Mouse (Mus musculus) liver, embryonic 15.5 days (tissue): ENCODE data around the gene Msi2. TPM values are rescaled to one million over a fixed set of nuclear protein-coding genes. Genes with fewer than 3 reads are reported as not detected.

Experiments
- ATAC-seq: fragments of 200-750 bp; cut with Nextera tagmentation; 2 replicates; pipeline ENCODE4 v1.8.0; 2017; ENCODE audit warnings: moderate number of reproducible peaks, mild to moderate bottlenecking, moderate library complexity; ENCODE audit not compliant: insufficient read depth
- H3K27ac ChIP-seq: fragments of 300-500 bp; sonication (generic); replicated peaks from 2 replicates; pipeline ENCODE4 v1.5.1; 2015; ENCODE audit warnings: mild to moderate bottlenecking, inconsistent platforms
- H3K27me3 ChIP-seq: fragments of 300-500 bp; sonication (generic); 2 replicates; pipeline ENCODE4 v1.6.1; 2015; ENCODE audit warnings: mild to moderate bottlenecking, inconsistent platforms
- H3K36me3 ChIP-seq: fragments of 300-500 bp; sonication (generic); replicated peaks from 2 replicates; pipeline ENCODE4 v1.6.1; 2015; ENCODE audit warnings: moderate library complexity, mild to moderate bottlenecking, inconsistent platforms
- H3K4me1 ChIP-seq: fragments of 300-500 bp; sonication (generic); replicated peaks from 2 replicates; pipeline ENCODE4 v1.6.1; 2015; ENCODE audit warnings: inconsistent platforms
- H3K4me2 ChIP-seq: fragments of 300-500 bp; sonication (generic); 2 replicates; pipeline ENCODE4 v1.6.1; 2015; ENCODE audit warnings: moderate library complexity, mild to moderate bottlenecking, inconsistent platforms
- H3K4me3 ChIP-seq: fragments of 300-500 bp; sonication (generic); replicated peaks from 2 replicates; pipeline ENCODE4 v1.5.1; 2015; ENCODE audit warnings: mild to moderate bottlenecking, inconsistent platforms
- H3K9ac ChIP-seq: fragments of 300-500 bp; sonication (generic); 2 replicates; pipeline ENCODE4 v1.6.1; 2015; ENCODE audit warnings: moderate library complexity, mild to moderate bottlenecking, inconsistent platforms
- H3K9me3 ChIP-seq: fragments of 300-500 bp; sonication (generic); replicated peaks from 2 replicates; pipeline ENCODE4 v1.6.1; 2016; ENCODE audit warnings: inconsistent platforms
- WGBS: fragments of 180-500 bp; shearing (Covaris S2); methylation state at CpG from one replicate; pipeline ENCODE4 v1.1.7; 2015; ENCODE audit warnings: mixed read lengths; ENCODE audit not compliant: insufficient replicate concordance; 5-methylcytosine and 5-hydroxymethylcytosine counted together
- polyA plus RNA-seq: library from polyadenylated mRNA; unstranded; fragments of >200 nt; fragmentation: Nextera tagmentation; extraction: Ambion mirVana; gene quantifications from 2 replicates; pipeline ENCODE4 v1.2.1, GENCODE M21; 2015

Gene Msi2
- polyA plus RNA-seq: 2.9 and 3.1 TPM in 2 replicates

DNA sequence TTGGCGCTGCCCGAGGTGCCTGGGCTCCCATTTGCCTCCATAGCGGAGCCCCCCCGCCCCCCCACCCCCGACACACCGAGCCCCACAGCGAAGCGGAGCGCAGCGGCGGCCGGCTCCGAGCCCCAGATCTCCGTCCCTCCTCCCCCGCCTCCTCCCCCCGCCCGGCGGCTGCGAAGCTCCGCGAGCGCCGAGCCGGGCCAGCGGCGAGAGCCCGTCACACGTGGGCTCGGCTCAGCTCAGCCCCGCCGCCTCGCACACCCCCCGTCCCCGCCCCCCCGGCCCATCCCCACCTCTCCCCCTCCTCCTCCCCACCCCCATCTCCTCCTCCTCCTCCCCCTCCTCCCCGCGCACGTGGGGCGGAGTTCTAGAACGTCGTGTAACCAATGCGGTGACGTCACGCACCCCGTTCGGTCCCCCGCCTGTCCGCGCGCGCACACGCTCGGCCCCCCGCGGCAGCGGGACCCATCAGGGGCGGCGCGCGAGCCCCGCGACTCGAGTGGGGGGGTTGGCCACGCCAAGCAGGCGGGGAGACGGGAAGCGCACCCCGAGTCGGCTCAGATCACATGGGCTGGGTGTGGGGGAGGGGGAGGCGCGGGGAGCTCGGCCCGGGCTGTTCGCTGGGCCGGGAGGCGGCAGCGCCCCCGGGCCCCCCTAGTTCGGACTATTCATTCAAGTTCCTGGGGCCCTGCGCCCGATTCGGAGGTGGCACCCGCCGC lies at the start of gene Msi2:
Gene Msi2 (minus strand): TSS at position 464 of the 716 bp plus-strand sequence.
- peak within 1 kb of the TSS; percentile 100 for H3K4me2 ChIP-seq
- peak within 1 kb of the TSS; percentile 95 for H3K9ac ChIP-seq
- H3K9me3 ChIP-seq: no peaks in the 10 kb centered on the region
- H3K4me1 ChIP-seq: peaks cover 47% of the 10 kb centered on the region
- ATAC-seq: peak; percentile 76
- peak within 1 kb of the TSS; percentile 92 for H3K27ac ChIP-seq
- H3K36me3 ChIP-seq: no peaks in the 10 kb centered on the region
- 1% methylated on average over 54 of the region's 84 CpGs for WGBS
- peak within 1 kb of the TSS; percentile 95 for H3K4me3 ChIP-seq
- no peaks in the 10 kb centered on the region for H3K27me3 ChIP-seq

DNA sequence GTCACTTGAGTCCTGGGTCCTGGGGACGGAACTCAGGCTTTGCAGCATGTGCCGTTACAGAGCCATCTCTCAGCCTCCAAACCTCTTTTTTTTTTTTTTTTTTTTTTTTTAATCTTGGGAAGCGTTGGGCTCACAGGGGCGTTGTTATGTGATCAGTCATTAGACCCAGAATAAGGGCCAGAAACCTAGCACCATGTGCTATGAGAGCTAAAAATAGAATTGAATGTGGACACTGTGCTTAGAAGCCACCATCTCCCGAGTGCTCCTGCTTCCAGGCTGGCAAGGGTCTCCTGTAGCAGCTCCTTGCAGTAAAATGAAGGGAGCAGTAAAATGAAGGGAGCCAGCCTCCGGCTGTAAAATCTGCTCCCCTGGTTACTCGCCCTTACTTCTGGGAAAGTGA lies 47.3 kb upstream of the Msi2 start:
- WGBS: 45% methylated on average over 7 of the region's 7 CpGs
- H3K9ac ChIP-seq: no peak overlapping the region
- no peaks in the 10 kb centered on the region for H3K4me1 ChIP-seq
- ATAC-seq: no peak
- no peaks in the 10 kb centered on the region for H3K36me3 ChIP-seq
- no peak overlapping the region for H3K27ac ChIP-seq
- no peak overlapping the region for H3K4me3 ChIP-seq
- no peak overlapping the region for H3K4me2 ChIP-seq
- H3K9me3 ChIP-seq: no peaks in the 10 kb centered on the region
- H3K27me3 ChIP-seq: no peaks in the 10 kb centered on the region

- H3K27ac ChIP-seq: no peak overlapping the region
- H3K4me3 ChIP-seq: no peak overlapping the region
- no peaks in the 10 kb centered on the region for H3K36me3 ChIP-seq
- H3K4me1 ChIP-seq: no peaks in the 10 kb centered on the region
- H3K27me3 ChIP-seq: no peaks in the 10 kb centered on the region
- WGBS: 79% methylated on average over 13 of the region's 13 CpGs
- H3K9me3 ChIP-seq: no peaks in the 10 kb centered on the region
- H3K9ac ChIP-seq: no peak overlapping the region
- no peak overlapping the region for H3K4me2 ChIP-seq
- ATAC-seq: no peak
Observed at GRCm38 (mm10) chr11:88763371-88763770, 45.1 kb upstream of the Msi2 start.

GRCm38 (mm10) chr11:88759501-88759900 lies 41.2 kb upstream of the Msi2 start:
- Histone ChIP-seq H3K4me2 (no peak overlapping the region), H3K27me3 (no peaks in the 10 kb centered on the region), H3K4me1 (no peaks in the 10 kb centered on the region), H3K27ac (no peak overlapping the region), H3K36me3 (no peaks in the 10 kb centered on the region), H3K9ac (no peak overlapping the region), H3K9me3 (no peaks in the 10 kb centered on the region), H3K4me3 (no peak overlapping the region)
- no peak for ATAC-seq
- 76% methylated on average over 8 of the region's 8 CpGs for WGBS

DNA sequence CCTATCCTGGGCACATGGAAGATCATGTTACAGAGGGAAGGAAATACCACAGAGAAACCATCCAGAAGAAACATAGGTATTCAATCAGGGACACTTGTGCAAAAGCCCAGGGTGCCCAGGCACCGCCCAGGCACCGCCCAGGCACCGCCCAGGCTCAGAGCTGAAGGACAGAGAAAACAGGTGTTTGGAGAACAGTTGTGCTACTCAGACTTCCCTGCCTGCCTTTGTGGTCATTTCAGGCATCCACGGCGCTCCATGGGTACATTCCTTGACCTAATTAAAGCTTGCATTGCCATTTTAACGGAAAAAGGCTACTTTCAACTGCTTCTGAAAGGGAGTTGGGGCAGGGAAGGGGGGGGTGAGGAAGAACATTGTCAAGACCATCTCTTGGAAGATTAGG lies 40.1 kb upstream of the Msi2 start:
- no peak overlapping the region for H3K4me2 ChIP-seq
- ATAC-seq: no peak
- WGBS: 46% methylated on average over 6 of the region's 6 CpGs
- no peaks in the 10 kb centered on the region for H3K27me3 ChIP-seq
- H3K9ac ChIP-seq: no peak overlapping the region
- no peaks in the 10 kb centered on the region for H3K4me1 ChIP-seq
- H3K36me3 ChIP-seq: no peaks in the 10 kb centered on the region
- H3K9me3 ChIP-seq: no peaks in the 10 kb centered on the region
- no peak overlapping the region for H3K27ac ChIP-seq
- H3K4me3 ChIP-seq: no peak overlapping the region

DNA sequence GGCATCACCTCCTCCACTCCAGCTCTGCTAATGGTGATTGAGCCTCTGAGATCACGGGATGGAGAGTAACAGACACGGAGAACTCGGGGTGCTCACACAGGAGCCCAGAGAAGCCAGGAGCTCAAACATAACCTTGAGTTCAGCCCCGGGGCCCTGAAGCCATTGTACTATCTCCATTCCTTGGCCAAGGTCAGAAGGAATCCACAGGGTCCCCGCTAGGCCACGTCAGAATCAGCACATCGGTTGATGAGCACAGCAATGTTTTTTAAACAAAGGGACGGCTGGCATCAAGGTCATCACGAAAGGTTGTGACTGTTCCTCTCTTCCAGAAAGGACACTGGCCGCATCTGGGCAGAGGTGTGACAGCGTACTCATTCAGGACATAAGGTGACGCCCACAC lies 27.0 kb upstream of the Msi2 start:
- WGBS: 71% methylated on average over 12 of the region's 12 CpGs
- no peak for ATAC-seq
- H3K9me3 ChIP-seq: no peaks in the 10 kb centered on the region
- H3K27me3 ChIP-seq: no peaks in the 10 kb centered on the region
- no peak overlapping the region for H3K27ac ChIP-seq
- H3K9ac ChIP-seq: no peak overlapping the region
- no peak overlapping the region for H3K4me2 ChIP-seq
- H3K36me3 ChIP-seq: no peaks in the 10 kb centered on the region
- no peaks in the 10 kb centered on the region for H3K4me1 ChIP-seq
- no peak overlapping the region for H3K4me3 ChIP-seq

DNA sequence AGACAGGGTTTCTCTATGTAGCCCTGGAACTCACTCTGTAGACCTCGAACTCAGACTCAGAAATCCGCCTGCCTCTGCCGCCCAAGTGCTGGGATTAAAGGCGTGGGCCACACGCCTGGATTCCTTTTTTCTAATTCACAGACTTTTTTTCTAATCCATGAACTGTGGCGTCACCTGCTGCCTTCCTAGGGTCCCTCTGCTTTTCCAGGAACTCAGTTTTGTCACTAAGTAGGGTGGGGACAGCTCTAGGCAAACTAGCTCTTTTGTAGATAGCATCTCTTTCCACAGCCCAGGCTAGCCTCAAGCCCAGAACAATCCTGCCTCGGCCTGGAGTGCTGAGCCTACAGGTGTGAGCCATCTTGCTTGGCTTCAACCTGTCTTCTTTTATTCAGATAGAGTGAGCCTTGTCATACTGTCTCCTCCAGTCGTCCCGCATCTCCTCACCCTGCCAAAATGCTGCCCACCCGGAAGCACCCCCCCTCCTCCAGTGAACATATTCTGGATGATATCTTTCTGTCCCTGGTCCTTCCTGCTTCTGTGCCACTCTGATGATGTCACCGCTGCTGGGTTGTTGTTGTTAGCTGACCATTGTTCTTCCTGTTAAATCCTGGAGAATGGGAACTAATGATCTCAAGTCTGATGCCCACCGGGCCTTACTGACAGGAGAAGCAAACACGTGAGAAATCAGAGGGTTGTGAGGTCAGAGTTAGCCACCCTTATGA lies 21.4 kb upstream of the Msi2 start:
- H3K27me3 ChIP-seq: no peaks in the 10 kb centered on the region
- H3K9ac ChIP-seq: no peak overlapping the region
- H3K36me3 ChIP-seq: no peaks in the 10 kb centered on the region
- no peak overlapping the region for H3K27ac ChIP-seq
- H3K4me2 ChIP-seq: no peak overlapping the region
- no peak overlapping the region for H3K4me3 ChIP-seq
- no peaks in the 10 kb centered on the region for H3K4me1 ChIP-seq
- no peak for ATAC-seq
- 49% methylated on average over 13 of the region's 13 CpGs for WGBS
- H3K9me3 ChIP-seq: no peaks in the 10 kb centered on the region

GRCm38 (mm10) chr11:88729363-88729762 lies 11.1 kb upstream of the Msi2 start:
- H3K27me3 ChIP-seq: no peaks in the 10 kb centered on the region
- H3K36me3 ChIP-seq: no peaks in the 10 kb centered on the region
- no peak overlapping the region for H3K9ac ChIP-seq
- H3K4me2 ChIP-seq: no peak overlapping the region
- H3K4me1 ChIP-seq: 0 out of 2 replicates have a peak, but pooled peaks cover 5% of the 10 kb centered on the region
- H3K4me3 ChIP-seq: no peak overlapping the region
- no peak for ATAC-seq
- WGBS: 75% methylated on average over 5 of the region's 5 CpGs
- no peaks in the 10 kb centered on the region for H3K9me3 ChIP-seq
- H3K27ac ChIP-seq: no peak overlapping the region

DNA sequence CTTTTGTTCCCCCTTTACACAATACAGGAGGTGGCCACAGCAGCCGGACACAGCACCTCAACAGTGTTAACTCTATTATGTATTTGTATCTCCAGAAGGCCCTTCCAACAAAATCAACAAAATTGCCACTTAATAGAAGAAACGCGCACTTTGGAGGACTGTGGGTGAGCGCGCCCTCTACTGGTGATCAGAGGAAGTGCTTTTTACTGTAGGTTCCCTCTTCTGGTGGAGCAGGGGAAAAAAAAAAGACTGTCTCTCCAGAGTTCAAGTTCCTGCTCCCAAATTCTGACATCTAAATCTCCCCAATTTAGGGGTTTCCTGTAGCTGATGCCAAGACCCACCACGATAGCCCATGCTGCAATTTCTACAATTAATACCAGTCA lies 10.2 kb upstream of the Msi2 start:
- 2% methylated on average over 6 of the region's 6 CpGs for WGBS
- H3K27me3 ChIP-seq: no peaks in the 10 kb centered on the region
- 0 out of 2 replicates have a peak, but pooled peaks cover 5% of the 10 kb centered on the region for H3K4me1 ChIP-seq
- H3K9me3 ChIP-seq: no peaks in the 10 kb centered on the region
- H3K4me2 ChIP-seq: no peak overlapping the region
- no peak for ATAC-seq
- no peak overlapping the region for H3K9ac ChIP-seq
- H3K27ac ChIP-seq: no peak overlapping the region
- H3K36me3 ChIP-seq: no peaks in the 10 kb centered on the region
- H3K4me3 ChIP-seq: no peak overlapping the region

DNA sequence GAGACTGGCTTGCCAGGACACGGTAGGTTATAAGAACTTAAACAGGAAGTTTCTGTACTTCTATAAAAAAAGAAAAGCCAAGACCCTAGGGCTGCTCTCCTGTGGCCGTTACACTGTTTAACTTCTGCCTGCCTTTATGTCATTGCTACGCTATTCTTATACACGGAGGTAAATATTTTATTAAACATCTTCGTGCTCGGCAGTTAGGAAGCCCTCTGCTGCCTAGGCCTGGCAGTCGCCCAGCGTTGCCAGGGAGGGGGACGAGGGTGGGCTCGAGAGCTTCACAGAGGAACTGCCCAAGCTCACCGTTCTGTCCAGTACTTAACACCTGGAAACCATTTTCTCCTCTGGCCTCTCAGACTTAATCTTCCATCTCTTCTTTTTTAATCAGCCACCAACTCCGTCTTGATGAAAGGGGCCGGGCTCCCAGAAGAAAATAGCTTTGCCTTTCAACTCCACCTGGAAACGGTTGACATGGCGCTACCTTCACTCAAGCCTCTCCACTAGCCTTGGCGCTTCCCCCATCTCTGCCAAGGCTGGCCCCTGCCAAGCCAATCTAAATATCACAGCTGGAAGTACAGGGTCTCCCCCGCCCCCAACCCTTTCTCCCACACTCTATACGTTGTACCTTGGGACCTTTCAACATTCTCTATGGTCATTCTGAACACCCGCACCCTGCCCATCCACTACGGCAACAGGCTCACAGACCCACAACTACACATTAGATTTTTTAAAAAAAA lies 9.6 kb upstream of the Msi2 start:
- no peak overlapping the region for H3K4me3 ChIP-seq
- H3K4me2 ChIP-seq: no peak overlapping the region
- no peak overlapping the region for H3K27ac ChIP-seq
- no peaks in the 10 kb centered on the region for H3K9me3 ChIP-seq
- no peak for ATAC-seq
- H3K36me3 ChIP-seq: no peaks in the 10 kb centered on the region
- H3K4me1 ChIP-seq: 0 out of 2 replicates have a peak, but pooled peaks cover 5% of the 10 kb centered on the region
- no peaks in the 10 kb centered on the region for H3K27me3 ChIP-seq
- no peak overlapping the region for H3K9ac ChIP-seq
- 63% methylated on average over 20 of the region's 20 CpGs for WGBS

DNA sequence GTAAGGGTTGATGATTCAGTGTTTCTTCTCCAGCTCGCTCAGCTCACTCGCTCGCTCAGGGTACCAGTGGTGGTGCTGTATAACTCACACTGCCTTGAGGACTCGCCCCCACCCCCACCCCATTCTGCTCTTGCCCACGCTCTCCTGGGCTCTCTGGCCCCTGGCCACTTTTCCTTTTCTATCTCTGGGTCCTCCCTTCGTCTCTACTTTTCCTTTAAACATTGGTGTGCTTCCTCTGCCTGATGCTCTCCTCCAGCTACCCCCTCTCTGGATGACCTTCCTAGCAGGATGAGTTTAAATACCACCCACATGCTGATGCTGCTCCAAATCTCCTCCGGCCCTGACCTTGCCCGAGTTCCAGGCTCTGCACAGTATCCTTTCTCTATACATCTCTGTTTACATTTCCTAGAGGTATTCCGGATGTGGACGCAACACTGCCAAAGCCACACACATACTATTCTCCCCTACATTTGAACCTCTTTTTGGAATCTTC lies 2.9 kb upstream of the Msi2 start:
- WGBS: 66% methylated on average over 10 of the region's 10 CpGs

More for the DNA sequence above, 2.9 kb upstream of the Msi2 start:
- no peak overlapping the region for H3K9ac ChIP-seq
- no peaks in the 10 kb centered on the region for H3K27me3 ChIP-seq
- no peak overlapping the region for H3K27ac ChIP-seq
- no peaks in the 10 kb centered on the region for H3K36me3 ChIP-seq
- no peak overlapping the region for H3K4me3 ChIP-seq
- no peak overlapping the region for H3K4me2 ChIP-seq
- ATAC-seq: no peak
- H3K9me3 ChIP-seq: no peaks in the 10 kb centered on the region
- H3K4me1 ChIP-seq: peaks cover 33% of the 10 kb centered on the region
